Mouse (Mus musculus) liver, adult 2 months (tissue): ENCODE results near the gene Ttll8. TPM values are rescaled to one million over a fixed set of nuclear protein-coding genes. Genes with fewer than 3 reads are reported as not detected.

Source experiments
- DNase-seq: peaks from one replicate; pipeline ENCODE4 v3.0.0-alpha.2; 2011; ENCODE audit warnings: low read depth, low spot score; ENCODE audit errors: extremely low read depth
- H3K27ac ChIP-seq: fragments of 200-500 bp; replicated peaks from 2 replicates; pipeline ENCODE4 v1.5.1; 2012; ENCODE audit warnings: low read depth, mild to moderate bottlenecking, control low read depth, inconsistent platforms, low read length; ENCODE audit not compliant: insufficient read depth
- H3K27me3 ChIP-seq: fragments of 200-500 bp; 2 replicates; pipeline ENCODE4 v1.6.1; 2012; ENCODE audit warnings: mild to moderate bottlenecking, moderate library complexity, low read length, inconsistent platforms; ENCODE audit not compliant: control insufficient read depth, insufficient read depth
- H3K36me3 ChIP-seq: fragments of 200-500 bp; 2 replicates; pipeline ENCODE4 v1.6.1; 2012; ENCODE audit warnings: low read length, inconsistent platforms; ENCODE audit not compliant: control insufficient read depth, insufficient read depth
- H3K4me1 ChIP-seq: fragments of 200-500 bp; 2 replicates; pipeline ENCODE4 v1.6.1; 2011; ENCODE audit warnings: low read length; ENCODE audit not compliant: control insufficient read depth, insufficient read depth
- H3K4me3 ChIP-seq: fragments of 200-500 bp; 2 replicates; pipeline ENCODE4 v1.5.1; 2011; ENCODE audit warnings: low read depth, mild to moderate bottlenecking, control low read depth, low read length, moderate library complexity; ENCODE audit not compliant: insufficient read depth
- H3K79me2 ChIP-seq: fragments of 200-500 bp; 2 replicates; pipeline ENCODE4 v1.6.1; 2012; ENCODE audit warnings: inconsistent platforms, mild to moderate bottlenecking, low read length, moderate library complexity; ENCODE audit not compliant: control insufficient read depth, insufficient read depth
- H3K9ac ChIP-seq: fragments of 200-500 bp; 2 replicates; pipeline ENCODE4 v1.6.1; 2012; ENCODE audit warnings: low read depth, mild to moderate bottlenecking, control low read depth, inconsistent platforms, low read length
- CTCF ChIP-seq: fragments of 200-500 bp; IDR thresholded peaks from 2 replicates; pipeline ENCODE4 v1.5.1; 2011; ENCODE audit warnings: low read depth, low read length, control low read depth
- POLR2A ChIP-seq: fragments of 200-500 bp; IDR thresholded peaks from 2 replicates; pipeline ENCODE4 v1.6.1; 2011; ENCODE audit warnings: low read length, control low read depth; ENCODE audit not compliant: insufficient read depth; ENCODE audit errors: extremely low read depth
- WGBS: fragments of 180-500 bp; shearing (Covaris S2); methylation state at CpG from one replicate; pipeline ENCODE4 v1.1.7; 2018; 5-methylcytosine and 5-hydroxymethylcytosine counted together
- polyA plus RNA-seq: library from polyadenylated mRNA; depleted of rRNA; stranded (reverse); fragments of >200 nt; gene quantifications from 2 replicates; pipeline ENCODE4 v1.2.3, GENCODE M21; 2012
- total RNA-seq: library from RNA; depleted of rRNA; stranded (reverse); fragments of >200 nt; gene quantifications from 2 replicates; pipeline ENCODE4 v1.2.3, GENCODE M21; 2014

Ttll8 gene
- total and polyA plus RNA-seq, 2 experiments: 0.02 to 0.28 TPM

GRCm38 (mm10) chr15:88850146-88850826, 103.9 kb downstream of the Ttll8 start:
- peak overlapping the region; percentile 69 for H3K27ac ChIP-seq
- peaks cover 44% of the 10 kb centered on the region for H3K4me1 ChIP-seq
- WGBS: 16% methylated on average over 10 of the region's 10 CpGs

GRCm38 (mm10) chr15:88849621-88850020, 104.6 kb downstream of the Ttll8 start:
- no peaks in the 10 kb centered on the region for H3K79me2 ChIP-seq
- 98% methylated on average over 2 of the region's 2 CpGs for WGBS

More at GRCm38 (mm10) chr15:88850146-88850826, 103.9 kb downstream of the Ttll8 start:
- TF ChIP-seq CTCF (no peak), POLR2A (no peak)
- Histone ChIP-seq H3K27me3 (no peaks in the 10 kb centered on the region), H3K4me3 (no peak overlapping the region), H3K9ac (peak overlapping the region; percentile 23), H3K79me2 (no peaks in the 10 kb centered on the region), H3K36me3 (no peaks in the 10 kb centered on the region)
- peak; percentile 95 for DNase-seq

GRCm38 (mm10) chr15:88848661-88849060, 105.6 kb downstream of the Ttll8 start:
- Histone ChIP-seq H3K4me3 (no peak overlapping the region), H3K36me3 (no peaks in the 10 kb centered on the region), H3K9ac (no peak overlapping the region), H3K79me2 (no peaks in the 10 kb centered on the region), H3K4me1 (peaks cover 35% of the 10 kb centered on the region), H3K27ac (no peak overlapping the region), H3K27me3 (no peaks in the 10 kb centered on the region)
- TF ChIP-seq POLR2A (no peak), CTCF (no peak)
- DNase-seq: no peak
- 100% methylated on average over 1 of the region's 1 CpGs for WGBS

More at GRCm38 (mm10) chr15:88849621-88850020, 104.6 kb downstream of the Ttll8 start:
- H3K9ac ChIP-seq: no peak overlapping the region
- H3K36me3 ChIP-seq: no peaks in the 10 kb centered on the region
- no peak for DNase-seq
- H3K27me3 ChIP-seq: no peaks in the 10 kb centered on the region
- peak overlapping the region; percentile 59 for H3K27ac ChIP-seq
- no peak overlapping the region for H3K4me3 ChIP-seq
- peaks cover 40% of the 10 kb centered on the region for H3K4me1 ChIP-seq
- TF ChIP-seq POLR2A: no peak
- no peak for TF ChIP-seq CTCF

- no peak for DNase-seq
- no peak overlapping the region for H3K9ac ChIP-seq
- H3K4me1 ChIP-seq: peaks cover 7% of the 10 kb centered on the region
- H3K79me2 ChIP-seq: no peaks in the 10 kb centered on the region
- no peaks in the 10 kb centered on the region for H3K27me3 ChIP-seq
- TF ChIP-seq POLR2A (no peak), CTCF (no peak)
- no peak overlapping the region for H3K4me3 ChIP-seq
- no peaks in the 10 kb centered on the region for H3K36me3 ChIP-seq
- 97% methylated on average over 7 of the region's 7 CpGs for WGBS
- no peak overlapping the region for H3K27ac ChIP-seq
Measured at GRCm38 (mm10) chr15:88844966-88845365, 109.3 kb downstream of the Ttll8 start.

GRCm38 (mm10) chr15:88843486-88844097, 110.6 kb downstream of the Ttll8 start:
- WGBS: 82% methylated on average over 8 of the region's 8 CpGs
- no peak overlapping the region for H3K27ac ChIP-seq
- no peak overlapping the region for H3K4me3 ChIP-seq
- H3K36me3 ChIP-seq: no peaks in the 10 kb centered on the region
- no peaks in the 10 kb centered on the region for H3K27me3 ChIP-seq
- TF ChIP-seq CTCF: no peak
- no peak for TF ChIP-seq POLR2A
- H3K79me2 ChIP-seq: no peaks in the 10 kb centered on the region
- peaks cover 4% of the 10 kb centered on the region; the same call in 1 of the 2 replicates for H3K4me1 ChIP-seq
- DNase-seq: no peak
- H3K9ac ChIP-seq: no peak overlapping the region

GRCm38 (mm10) chr15:88842300-88842673, 111.9 kb downstream of the Ttll8 start:
- H3K4me1 ChIP-seq: peaks cover 4% of the 10 kb centered on the region; the same call in 1 of the 2 replicates
- no peak overlapping the region for H3K9ac ChIP-seq
- WGBS: 71% methylated on average over 3 of the region's 3 CpGs
- H3K4me3 ChIP-seq: no peak overlapping the region
- no peaks in the 10 kb centered on the region for H3K27me3 ChIP-seq
- H3K27ac ChIP-seq: no peak overlapping the region
- no peaks in the 10 kb centered on the region for H3K36me3 ChIP-seq
- no peak for TF ChIP-seq POLR2A
- TF ChIP-seq CTCF: no peak
- H3K79me2 ChIP-seq: no peaks in the 10 kb centered on the region
- no peak for DNase-seq
